Mouse (Mus musculus) testis, postnatal 10 days (tissue): ENCODE results near the gene Asna1.

Source experiments
- DNase-seq: peaks from one replicate; pipeline ENCODE4 v3.0.0; 2021; ENCODE audit warnings: low spot score

Gene Asna1

DNA sequence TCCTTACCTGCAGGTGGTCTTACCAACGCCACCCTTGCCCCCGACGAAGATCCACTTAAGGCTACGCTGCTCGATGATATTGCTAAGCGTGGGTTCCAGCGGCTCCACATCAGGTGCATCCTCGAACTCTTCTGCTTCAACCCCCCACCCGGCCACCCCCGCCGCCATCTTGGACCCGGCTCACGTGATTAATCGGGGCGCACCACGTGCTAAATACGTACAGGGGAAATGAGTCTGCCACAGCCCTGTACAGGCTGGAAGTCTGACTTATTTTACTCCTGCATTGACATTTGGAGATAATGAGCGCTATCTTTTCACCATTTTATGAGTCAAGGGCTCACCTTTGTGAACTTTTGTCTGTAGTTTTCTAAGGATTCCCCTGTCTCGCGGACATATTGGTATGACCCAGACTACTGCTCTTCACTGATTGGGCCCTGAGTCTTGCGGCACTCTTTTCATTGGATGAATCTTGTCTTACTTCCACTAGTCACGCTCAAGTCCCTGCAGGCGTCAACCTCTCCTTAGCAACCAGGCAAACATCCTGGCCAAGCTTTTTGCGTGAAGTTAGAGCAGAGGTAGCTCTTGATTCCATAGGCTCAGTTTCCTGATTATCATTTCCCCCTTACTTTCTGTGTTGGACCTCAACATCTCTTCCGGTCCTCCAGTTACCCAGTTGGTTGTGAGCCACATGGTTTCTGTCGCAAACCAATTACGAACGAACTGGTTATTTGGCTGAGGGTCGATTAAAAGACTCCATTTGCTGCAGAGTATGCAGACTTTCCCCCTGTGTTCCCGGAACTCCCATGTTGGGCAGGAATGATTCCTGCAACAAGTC lies at the start of gene Asna1:
Asna1 (minus strand) TSS at position 184 of the 835 bp plus-strand sequence.
- peak; percentile 88 for DNase-seq

GRCm38 (mm10) chr8:85074617-85075016 lies 49.5 kb upstream of the Asna1 start:
- no peak for DNase-seq

DNA sequence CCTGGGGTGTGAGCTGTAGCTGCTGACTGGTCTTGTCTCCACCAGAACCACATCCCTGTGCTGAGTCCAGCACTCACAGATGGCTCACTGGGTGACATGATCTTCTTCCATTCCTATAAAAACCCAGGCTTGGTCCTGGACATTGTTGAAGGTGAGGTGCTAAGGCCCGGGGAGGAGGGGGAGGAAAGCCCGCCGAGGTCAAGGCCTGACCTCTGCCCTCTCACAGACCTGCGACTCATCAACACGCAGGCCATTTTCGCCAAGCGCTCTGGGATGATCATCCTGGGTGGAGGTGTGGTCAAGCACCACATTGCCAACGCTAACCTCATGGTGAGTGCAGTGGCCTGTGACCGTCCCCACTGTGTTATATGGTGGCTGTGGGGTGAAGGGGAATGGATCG lies 49.1 kb upstream of the Asna1 start:
- no peak for DNase-seq

DNA sequence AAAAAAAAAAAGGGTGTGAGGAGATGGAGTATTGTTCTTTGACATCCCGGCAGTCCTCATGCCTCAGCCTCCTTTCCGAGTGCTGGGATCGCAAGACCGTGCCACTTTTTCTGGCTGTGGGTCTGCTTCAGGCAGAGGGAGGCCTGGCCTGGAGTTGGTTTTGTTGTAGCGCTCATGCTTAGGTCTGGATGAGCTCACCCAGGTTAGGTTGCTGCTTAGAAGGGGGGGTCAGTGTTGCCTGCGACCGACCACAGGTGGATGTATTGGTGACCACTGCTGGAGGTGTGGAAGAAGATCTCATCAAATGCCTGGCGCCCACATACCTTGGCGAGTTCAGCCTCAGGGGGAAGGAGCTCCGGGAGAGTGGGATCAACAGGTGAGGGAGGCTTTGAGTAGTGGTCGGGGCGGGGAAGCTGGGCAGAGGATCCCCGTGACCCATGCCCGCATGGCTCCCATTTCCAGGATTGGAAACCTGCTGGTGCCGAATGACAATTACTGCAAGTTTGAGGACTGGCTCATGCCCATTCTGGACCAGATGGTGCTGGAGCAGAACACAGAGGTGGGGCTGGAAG lies 48.0 kb upstream of the Asna1 start:
- DNase-seq, result no peak

DNA sequence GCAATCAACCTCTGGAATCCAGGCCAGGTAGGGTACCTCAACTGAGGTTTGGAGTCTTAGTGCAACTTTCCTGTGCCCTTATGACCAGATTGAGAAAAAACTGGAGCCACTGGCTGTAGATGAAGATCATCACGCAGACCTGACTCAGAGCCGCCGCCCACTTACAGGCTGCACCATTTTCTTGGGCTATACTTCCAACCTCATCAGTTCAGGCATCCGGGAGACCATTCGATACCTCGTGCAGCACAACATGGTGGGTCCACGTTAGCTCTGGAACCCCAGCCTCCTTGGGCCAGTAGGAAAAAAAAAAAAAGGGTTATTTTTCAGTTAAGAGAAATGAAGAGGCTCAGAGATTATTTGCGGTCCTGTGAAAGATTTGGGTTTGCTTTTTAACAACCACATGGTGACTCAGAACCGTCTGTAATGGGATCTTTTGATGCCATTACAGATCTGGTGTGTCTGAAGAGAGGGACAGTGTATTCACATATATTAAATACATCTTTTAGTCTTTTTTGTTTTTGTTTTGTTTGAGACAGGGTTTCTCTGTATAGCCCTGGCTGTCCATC lies 47.4 kb upstream of the Asna1 start:
- DNase-seq, result no peak

DNA sequence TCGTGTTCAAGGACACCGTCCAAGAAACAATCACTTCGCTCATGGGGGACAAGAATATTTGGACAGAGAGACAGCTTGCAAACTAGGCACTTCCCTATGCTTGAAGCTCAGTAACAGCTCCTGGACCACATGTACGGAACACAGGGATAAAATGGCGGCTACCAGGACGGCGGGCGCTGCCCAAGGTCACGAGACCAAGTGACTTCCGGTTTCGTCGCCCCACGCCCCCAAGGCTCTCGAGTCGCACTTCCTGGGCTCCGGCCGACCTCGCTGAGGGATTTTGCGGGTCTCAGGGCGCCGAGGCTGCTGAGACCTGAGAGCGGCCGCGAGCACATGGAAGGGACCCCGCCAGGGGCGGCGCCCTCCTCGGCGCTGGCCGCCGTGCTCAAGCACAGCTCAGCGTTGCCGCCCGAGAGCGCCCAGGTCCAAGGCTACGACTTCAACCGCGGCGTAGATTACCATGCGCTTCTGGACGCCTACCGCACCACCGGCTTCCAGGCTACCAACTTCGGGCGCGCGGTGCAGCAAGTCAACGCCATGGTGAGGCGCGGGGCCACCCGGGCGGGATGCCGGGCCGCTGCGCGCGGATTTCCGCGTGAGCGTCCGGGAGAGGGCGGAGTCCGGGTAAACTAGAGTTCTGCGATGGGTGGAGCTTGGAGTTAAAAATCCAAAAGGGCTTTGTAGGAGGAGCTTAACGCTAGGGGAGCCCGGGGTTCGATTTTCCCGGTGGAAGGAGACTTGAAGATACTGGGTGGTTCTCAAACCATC lies 46.6 kb upstream of the Asna1 start, which contains the start of gene Dhps:
Dhps (plus strand) TSS at position 244 of the 768 bp plus-strand sequence.
- DNase-seq, result peak; percentile 90

GRCm38 (mm10) chr8:85071041-85071440 lies 46.0 kb upstream of the Asna1 start:
- DNase-seq, result no peak

DNA sequence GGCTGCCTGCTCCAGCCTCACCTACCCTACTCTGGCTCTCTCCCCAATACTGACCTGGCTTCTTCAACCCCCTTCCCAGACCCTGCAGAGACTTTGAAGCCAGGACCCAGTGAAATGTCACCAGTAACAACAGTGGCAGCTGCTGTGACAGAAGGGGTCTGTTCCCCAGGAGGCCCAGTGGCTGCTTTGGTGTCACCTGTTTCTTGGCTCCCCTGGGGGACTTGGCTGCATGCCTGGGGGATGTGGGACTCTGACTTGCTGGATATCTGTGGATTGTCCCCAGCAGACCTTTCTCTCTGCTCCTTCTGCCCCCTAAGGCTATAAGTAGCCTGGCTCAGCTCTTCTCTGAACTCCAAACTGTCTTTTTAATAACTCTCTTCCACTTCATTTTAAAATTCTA lies 42.9 kb upstream of the Asna1 start, which contains the start of gene Gm5741:
Gm5741 (minus strand) TSS at position 1 of the 400 bp plus-strand sequence.
- DNase-seq, result no peak

DNA sequence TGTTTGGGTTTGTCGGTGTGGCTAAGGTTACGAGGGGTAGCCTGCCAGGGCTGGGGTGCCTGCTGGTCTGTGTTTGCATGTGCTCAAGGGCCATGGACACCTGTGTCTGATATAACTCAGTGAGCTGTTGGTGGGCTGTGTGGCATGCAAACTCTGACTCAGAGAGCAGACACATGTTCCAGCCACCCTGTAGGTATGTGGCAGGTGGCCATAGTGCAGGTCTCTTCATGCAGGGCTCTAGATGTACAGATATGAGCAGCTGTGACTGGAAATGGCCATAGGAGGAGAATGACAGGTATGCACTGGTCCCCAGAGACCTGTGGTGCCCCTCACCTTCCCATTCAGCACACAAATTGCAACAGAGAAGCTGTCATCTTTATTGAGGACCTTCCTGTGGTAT lies 42.1 kb upstream of the Asna1 start:
- no peak for DNase-seq

DNA sequence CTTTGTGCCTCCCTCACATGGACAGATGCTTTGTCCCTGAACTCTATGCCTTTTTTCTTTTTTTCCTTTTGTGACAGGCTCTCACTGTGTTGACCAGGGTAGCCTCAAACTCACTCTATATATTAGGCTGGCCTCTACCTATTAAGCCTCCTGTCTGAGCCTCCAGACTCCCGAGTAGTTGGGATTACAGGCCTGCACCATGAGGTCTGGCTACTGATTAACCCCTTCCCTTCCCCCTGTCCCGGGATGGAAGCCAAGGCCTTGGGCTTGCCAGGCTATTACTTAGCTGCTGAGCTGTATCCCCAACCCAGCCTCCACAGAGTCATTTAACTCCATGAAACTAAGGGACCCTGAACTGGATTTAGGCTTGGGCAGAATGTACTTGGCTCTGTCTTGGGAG lies 40.1 kb upstream of the Asna1 start:
- no peak for DNase-seq

GRCm38 (mm10) chr8:85062603-85063002 lies 37.5 kb upstream of the Asna1 start:
- DNase-seq, result no peak

DNA sequence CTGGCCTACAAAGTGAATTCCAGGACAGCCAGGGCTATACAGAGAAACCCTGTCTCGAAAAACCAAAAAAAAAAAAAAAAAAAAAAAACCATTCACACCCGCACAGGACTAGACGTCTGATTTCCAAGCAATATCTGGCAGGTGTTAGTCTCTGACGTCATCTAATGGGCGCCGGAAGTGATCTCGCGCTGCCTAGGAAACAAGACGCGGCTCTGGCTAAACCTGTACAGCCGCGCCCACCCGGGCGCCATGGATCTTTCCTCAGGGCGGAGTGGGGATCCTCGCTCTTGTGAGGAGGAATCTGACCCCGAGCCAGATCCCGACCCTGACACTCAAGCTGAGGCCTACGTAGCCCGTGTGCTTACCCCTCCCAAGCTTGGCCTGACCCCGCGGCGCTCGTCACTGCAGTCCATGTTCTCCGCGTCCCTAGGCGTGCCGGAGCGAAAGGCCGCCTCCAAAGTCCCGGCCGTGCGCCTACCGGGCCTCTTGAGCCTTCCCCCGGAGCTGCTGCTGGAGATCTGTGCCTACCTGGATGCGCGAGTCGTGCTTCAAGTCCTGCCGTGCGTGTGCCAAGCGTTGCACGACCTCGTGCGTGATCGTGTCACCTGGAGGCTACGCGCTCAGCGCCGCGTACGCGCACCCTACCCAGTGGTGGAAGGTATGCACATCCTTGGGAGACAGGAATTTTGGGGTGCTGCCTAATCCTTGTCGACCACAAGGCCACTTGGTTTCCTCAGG lies 35.0 kb upstream of the Asna1 start, which contains the start of gene Fbxw9:
Fbxw9 (plus strand) TSS at position 177 of the 738 bp plus-strand sequence.
- peak; percentile 92 for DNase-seq

DNA sequence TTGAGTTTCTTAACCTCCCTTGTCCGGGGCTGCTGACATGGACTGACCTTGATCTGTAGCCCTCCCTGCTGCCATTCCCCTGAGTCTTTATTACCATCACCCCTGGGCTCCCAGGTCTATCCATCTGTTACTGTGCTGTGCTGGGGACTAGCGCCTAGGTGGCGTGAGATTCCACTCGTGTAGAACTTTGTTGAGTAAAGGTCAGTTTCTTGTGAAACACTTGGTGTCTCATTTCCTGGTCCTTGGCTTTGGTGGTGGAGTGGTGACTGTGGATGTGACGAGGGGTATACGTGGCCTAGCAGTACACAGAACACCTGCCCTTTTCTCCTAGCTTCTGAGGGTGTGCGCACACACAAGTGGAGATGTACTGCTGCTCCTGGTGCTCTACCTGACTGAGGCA lies 32.3 kb upstream of the Asna1 start:
- DNase-seq, result no peak

- no peak for DNase-seq
Measured at GRCm38 (mm10) chr8:85043619-85044018, 18.5 kb upstream of the Asna1 start.

DNA sequence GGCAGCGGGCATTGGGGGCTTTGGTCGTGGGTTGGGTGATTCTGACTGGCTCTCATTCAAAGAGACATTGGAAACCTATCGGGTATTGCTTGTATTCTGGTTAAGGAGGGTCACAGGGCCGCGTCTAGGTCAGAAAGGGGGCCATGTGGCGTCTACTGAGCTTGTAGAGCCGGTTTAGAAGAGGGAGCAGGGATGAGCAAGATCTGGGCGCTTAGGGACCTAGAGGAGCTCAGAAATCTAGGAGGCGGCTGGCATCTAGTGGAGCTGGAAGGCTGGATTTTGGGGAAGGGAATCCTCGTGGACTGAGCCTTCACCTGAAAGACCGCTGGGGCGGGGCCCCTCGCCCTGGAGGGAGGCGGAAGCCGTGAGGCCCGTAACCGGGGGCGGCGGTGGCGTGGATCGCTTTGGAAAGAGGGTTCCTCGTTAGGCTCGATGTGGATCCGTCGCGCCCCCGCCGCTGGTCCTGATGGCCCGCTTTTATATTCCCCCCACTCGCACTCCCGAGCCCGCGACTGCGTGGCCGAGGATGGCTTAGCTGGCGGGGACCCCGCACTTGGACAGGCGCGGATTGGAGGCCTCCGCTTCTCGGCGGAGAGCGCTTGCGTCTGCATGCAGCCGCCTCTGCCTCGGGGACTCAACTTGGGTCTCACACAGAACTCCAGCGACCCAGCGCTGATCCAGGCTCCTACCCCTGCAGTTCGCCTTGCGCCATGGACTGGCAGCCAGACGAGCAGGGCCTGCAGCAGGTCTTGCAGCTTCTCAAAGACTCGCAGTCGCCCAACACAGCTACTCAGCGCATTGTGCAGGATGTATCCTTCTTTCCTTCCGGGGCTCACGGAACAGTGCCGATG lies 12.8 kb upstream of the Asna1 start:
- DNase-seq, result peak; percentile 73

GRCm38 (mm10) chr8:85037366-85037680 lies 12.2 kb upstream of the Asna1 start:
- DNase-seq, result no peak

DNA sequence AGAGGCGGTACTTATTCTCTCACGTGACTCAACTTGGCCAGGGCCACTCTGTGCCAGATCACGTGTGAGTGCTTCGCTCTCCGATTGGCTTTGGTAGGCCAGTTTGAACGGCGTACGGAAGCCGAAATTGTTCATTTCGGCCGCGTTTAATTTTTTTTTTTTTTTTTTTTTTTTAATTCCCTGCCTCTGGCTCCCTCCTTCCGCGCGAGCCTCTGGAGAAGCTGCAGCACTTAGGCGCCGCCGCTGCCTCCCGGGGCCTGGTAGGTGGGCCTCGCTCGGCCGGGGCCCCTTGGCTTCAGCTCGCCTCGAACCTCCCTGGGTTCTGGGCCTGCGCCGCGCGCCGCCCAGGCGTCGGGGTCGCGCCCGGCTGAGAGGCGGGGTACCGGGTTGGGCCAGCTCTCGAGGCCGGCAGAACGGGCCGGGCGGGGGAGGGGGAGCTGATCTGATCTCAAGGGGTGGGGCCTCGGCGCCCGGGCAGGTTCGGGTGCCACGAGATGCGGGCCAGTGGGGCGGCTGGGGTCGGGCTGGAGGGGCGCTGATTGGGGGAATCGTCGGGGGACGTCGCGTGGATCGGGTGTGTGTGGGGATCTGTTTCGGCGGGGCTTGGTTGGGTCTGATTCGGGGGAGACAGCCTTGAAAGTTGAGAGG lies 11.8 kb upstream of the Asna1 start, which contains the start of gene Tnpo2:
Tnpo2 (plus strand) TSS at position 198 of the 648 bp plus-strand sequence.
- DNase-seq, result peak; percentile 94

DNA sequence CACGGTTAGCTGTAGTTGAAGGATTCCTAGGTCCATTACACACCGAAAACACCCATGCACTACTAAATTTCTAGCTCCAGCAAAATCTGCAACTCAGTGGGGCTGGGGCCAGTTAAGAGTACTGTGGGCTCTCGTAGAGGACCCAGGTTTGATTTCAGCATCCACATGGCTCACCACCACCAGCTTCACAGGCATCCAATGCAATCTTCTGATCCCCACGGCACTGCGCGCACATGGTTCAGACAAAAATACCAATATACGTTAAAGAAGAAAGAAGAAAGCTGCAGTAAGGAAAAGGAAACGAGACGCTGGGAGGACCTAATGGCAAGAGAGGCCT lies 11.3 kb upstream of the Asna1 start:
- no peak for DNase-seq

DNA sequence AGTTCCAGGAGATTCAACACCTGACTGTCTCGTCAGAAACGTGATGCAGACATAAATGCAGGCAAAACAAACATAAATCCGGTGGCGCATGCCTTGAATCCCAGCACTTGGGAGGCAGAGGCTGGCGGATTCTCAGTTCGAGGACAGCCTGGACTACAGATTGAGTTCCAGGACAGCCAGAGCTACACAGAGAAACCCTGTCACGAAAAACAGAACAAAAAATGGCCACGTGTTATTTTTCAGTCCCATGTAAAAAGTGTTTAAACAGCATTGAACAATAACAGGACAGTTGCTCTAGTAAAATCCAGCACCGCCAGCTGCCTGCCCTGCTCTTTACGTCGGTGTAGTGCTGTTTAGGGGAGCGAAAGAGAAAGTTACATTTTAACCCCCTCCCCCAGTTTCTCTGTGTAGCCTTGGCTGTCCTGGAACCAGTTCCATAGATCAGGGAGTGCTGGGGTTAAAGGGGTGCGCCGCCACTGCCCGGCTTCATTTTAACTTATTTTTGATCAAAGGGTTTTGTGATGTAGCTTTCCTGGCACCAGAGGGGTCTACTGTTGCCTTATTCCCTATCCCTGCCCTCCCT lies 10.7 kb upstream of the Asna1 start:
- DNase-seq, result no peak

DNA sequence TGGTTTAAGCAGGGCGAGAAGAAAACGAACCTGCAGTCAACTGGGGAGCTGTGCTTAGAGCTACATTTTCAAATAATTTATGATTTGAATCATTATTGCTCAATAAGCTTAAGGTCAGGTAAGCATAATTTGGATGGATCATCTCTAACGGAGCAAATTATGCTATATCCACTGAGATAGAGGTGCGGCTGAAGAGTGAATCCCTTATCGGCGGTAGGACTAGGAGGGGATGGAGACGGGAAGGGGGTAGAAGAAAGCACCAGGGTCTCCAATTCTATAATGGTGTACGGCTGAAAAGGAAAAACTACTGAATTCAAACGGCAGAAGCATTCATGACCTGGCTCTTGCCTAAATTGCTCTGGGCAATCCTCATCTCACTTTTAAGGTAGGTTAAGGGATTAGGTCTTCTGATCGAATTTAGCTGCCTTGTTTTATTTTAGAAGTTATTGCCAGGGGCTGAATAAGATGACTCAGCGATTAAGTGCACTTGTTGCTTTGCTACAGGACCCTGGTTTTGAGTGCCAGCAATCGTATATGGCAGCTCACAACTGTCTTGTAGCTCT lies 10.2 kb upstream of the Asna1 start:
- DNase-seq, result no peak
